Mouse (Mus musculus): ENCODE measurements around the gene Nsd2. TPM values are rescaled to one million over a fixed set of nuclear protein-coding genes. Genes with fewer than 3 reads are reported as not detected.

The Nsd2 gene
- polyA plus RNA-seq, 1 experiment from 2014 or later, result 46.6 TPM

DNA sequence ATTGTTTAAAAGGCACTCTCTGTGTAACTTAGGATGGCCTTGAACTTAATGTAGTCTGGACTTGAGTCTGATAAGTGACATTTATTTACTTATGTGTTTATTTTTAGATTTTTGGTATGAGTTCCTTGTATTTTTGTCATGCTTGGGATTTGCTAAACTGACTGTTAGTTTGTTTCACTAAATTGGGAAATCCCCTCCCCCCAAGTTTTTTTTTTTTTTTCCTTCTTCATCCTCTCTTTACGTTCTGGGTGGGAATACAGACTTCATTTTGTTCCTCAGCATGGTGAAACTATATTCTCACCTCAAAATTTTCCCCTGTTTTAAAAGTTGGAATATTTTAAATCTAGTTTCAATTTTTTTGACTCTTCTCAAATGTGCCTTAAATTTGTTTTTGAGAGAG is 20.8 kb downstream of the Nsd2 start:
- H3K9ac ChIP-seq (replicated peaks; ENCODE audit: low read length), result no peak overlapping the region
- H3K4me1 ChIP-seq (ENCODE audit: insufficient read depth, low read length), result no peaks in the 10 kb centered on the region
- WGBS, result 95% methylated on average over 1 of the region's 1 CpGs
- H3K4me2 ChIP-seq (replicated peaks; ENCODE audit: low read depth, low read length), result no peak overlapping the region
- H3K36me3 ChIP-seq (ENCODE audit: insufficient read depth, low read length), result peaks cover 11% of the 10 kb centered on the region; the same call in 1 of the 2 replicates
- ATAC-seq (ENCODE audit: low FRiP score, low TSS enrichment), result no peak
- H3K9me3 ChIP-seq (ENCODE audit: low read length), result no peaks in the 10 kb centered on the region
- no peak overlapping the region for H3K4me3 ChIP-seq (ENCODE audit: low read length)
- H3K27me3 ChIP-seq (ENCODE audit: insufficient read depth, low read length), result no peaks in the 10 kb centered on the region
- H3K27ac ChIP-seq (ENCODE audit: low read length), result no peak overlapping the region

GRCm38 (mm10) chr5:33842549-33842948 is 22.0 kb downstream of the Nsd2 start:
- H3K9me3 ChIP-seq (ENCODE audit: low read length), result no peaks in the 10 kb centered on the region
- 90% methylated on average over 4 of the region's 4 CpGs for WGBS
- no peak for ATAC-seq (ENCODE audit: low FRiP score, low TSS enrichment)
- H3K4me1 ChIP-seq (ENCODE audit: insufficient read depth, low read length), result no peaks in the 10 kb centered on the region
- no peak overlapping the region for H3K4me2 ChIP-seq (replicated peaks; ENCODE audit: low read depth, low read length)
- H3K27ac ChIP-seq (ENCODE audit: low read length), result no peak overlapping the region
- no peak overlapping the region for H3K4me3 ChIP-seq (ENCODE audit: low read length)
- H3K27me3 ChIP-seq (ENCODE audit: insufficient read depth, low read length), result no peaks in the 10 kb centered on the region
- H3K36me3 ChIP-seq (ENCODE audit: insufficient read depth, low read length), result peaks cover 15% of the 10 kb centered on the region
- H3K9ac ChIP-seq (replicated peaks; ENCODE audit: low read length), result no peak overlapping the region

DNA sequence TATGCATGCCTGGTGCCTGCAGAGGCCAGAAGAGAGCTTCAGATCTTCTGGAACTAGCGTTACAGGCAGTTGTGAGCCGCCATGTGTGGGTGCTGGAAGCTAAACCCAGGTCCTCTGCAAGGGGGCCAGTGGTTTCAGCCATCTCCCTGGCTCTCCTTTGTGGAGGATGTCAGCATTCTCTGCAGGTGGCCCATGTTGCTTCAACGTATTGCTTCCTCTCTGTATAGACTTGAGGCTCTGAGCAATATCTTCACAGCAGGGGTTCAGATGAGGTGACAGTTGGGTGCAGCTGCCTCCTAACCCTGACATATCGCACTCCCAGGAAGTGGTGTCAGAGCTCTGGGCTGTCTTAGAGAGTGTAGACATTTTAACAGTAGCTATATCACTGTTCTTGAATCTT is 30.9 kb downstream of the Nsd2 start:
- 97% methylated on average over 4 of the region's 4 CpGs for WGBS
- no peak overlapping the region for H3K4me3 ChIP-seq (ENCODE audit: low read length)
- H3K36me3 ChIP-seq (ENCODE audit: insufficient read depth, low read length), result peaks cover 30% of the 10 kb centered on the region
- no peak for ATAC-seq (ENCODE audit: low FRiP score, low TSS enrichment)
- H3K9ac ChIP-seq (replicated peaks; ENCODE audit: low read length), result no peak overlapping the region
- H3K27me3 ChIP-seq (ENCODE audit: insufficient read depth, low read length), result no peaks in the 10 kb centered on the region
- H3K4me1 ChIP-seq (ENCODE audit: insufficient read depth, low read length), result no peaks in the 10 kb centered on the region
- H3K27ac ChIP-seq (ENCODE audit: low read length), result no peak overlapping the region
- H3K4me2 ChIP-seq (replicated peaks; ENCODE audit: low read depth, low read length), result no peak overlapping the region
- H3K9me3 ChIP-seq (ENCODE audit: low read length), result no peaks in the 10 kb centered on the region

GRCm38 (mm10) chr5:33853086-33853485 is 32.6 kb downstream of the Nsd2 start:
- ATAC-seq (ENCODE audit: low FRiP score, low TSS enrichment), result no peak
- WGBS, result 94% methylated on average over 1 of the region's 1 CpGs
- Histone ChIP-seq H3K9ac (replicated peaks; ENCODE audit: low read length) (no peak overlapping the region), H3K4me3 (ENCODE audit: low read length) (no peak overlapping the region), H3K4me2 (replicated peaks; ENCODE audit: low read depth, low read length) (no peak overlapping the region), H3K27me3 (ENCODE audit: insufficient read depth, low read length) (no peaks in the 10 kb centered on the region), H3K9me3 (ENCODE audit: low read length) (no peaks in the 10 kb centered on the region), H3K4me1 (ENCODE audit: insufficient read depth, low read length) (no peaks in the 10 kb centered on the region), H3K36me3 (ENCODE audit: insufficient read depth, low read length) (peaks cover 37% of the 10 kb centered on the region), H3K27ac (ENCODE audit: low read length) (no peak overlapping the region)

GRCm38 (mm10) chr5:33854019-33854418 is 33.5 kb downstream of the Nsd2 start:
- no peaks in the 10 kb centered on the region for H3K9me3 ChIP-seq (ENCODE audit: low read length)
- H3K27me3 ChIP-seq (ENCODE audit: insufficient read depth, low read length), result no peaks in the 10 kb centered on the region
- no peaks in the 10 kb centered on the region for H3K4me1 ChIP-seq (ENCODE audit: insufficient read depth, low read length)
- no peak overlapping the region for H3K4me3 ChIP-seq (ENCODE audit: low read length)
- no peak overlapping the region for H3K27ac ChIP-seq (ENCODE audit: low read length)
- no peak for ATAC-seq (ENCODE audit: low FRiP score, low TSS enrichment)
- peaks cover 45% of the 10 kb centered on the region for H3K36me3 ChIP-seq (ENCODE audit: insufficient read depth, low read length)
- no peak overlapping the region for H3K9ac ChIP-seq (replicated peaks; ENCODE audit: low read length)
- WGBS, result 76% methylated on average over 2 of the region's 2 CpGs
- H3K4me2 ChIP-seq (replicated peaks; ENCODE audit: low read depth, low read length), result no peak overlapping the region

GRCm38 (mm10) chr5:33857693-33858092 is 37.2 kb downstream of the Nsd2 start:
- H3K9ac ChIP-seq (replicated peaks; ENCODE audit: low read length), result no peak overlapping the region
- no peak overlapping the region for H3K4me2 ChIP-seq (replicated peaks; ENCODE audit: low read depth, low read length)
- H3K27ac ChIP-seq (ENCODE audit: low read length), result no peak overlapping the region
- ATAC-seq (ENCODE audit: low FRiP score, low TSS enrichment), result no peak
- peaks cover 4% of the 10 kb centered on the region; the same call in 1 of the 2 replicates for H3K9me3 ChIP-seq (ENCODE audit: low read length)
- H3K27me3 ChIP-seq (ENCODE audit: insufficient read depth, low read length), result no peaks in the 10 kb centered on the region
- H3K36me3 ChIP-seq (ENCODE audit: insufficient read depth, low read length), result peaks cover 64% of the 10 kb centered on the region
- H3K4me3 ChIP-seq (ENCODE audit: low read length), result no peak overlapping the region
- H3K4me1 ChIP-seq (ENCODE audit: insufficient read depth, low read length), result no peaks in the 10 kb centered on the region

DNA sequence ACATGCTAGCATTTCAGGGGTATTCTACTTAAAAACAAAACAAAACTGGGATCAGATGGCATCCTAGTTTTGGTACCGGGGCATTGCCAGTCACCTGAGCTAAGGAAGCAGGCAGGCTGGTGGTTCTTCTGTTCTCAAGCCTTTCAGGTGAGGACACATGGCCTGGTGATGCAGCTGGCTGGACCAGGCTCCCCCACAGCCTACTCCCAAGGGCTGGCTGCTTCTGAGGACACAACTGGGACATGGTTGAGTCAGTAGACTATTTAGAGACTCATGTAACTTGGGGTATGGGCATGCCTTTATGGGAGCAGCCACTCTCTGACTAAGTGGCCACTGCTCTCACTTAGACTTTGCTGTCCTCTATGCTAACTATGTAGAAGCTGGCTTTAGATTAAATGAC is 54.9 kb downstream of the Nsd2 start:
- ATAC-seq (ENCODE audit: low FRiP score, low TSS enrichment), result no peak
- 97% methylated on average over 1 of the region's 1 CpGs for WGBS
- H3K36me3 ChIP-seq (ENCODE audit: insufficient read depth, low read length), result peaks cover 39% of the 10 kb centered on the region

GRCm38 (mm10) chr5:33881118-33881517 is 60.6 kb downstream of the Nsd2 start:
- peaks cover 77% of the 10 kb centered on the region for H3K36me3 ChIP-seq (ENCODE audit: insufficient read depth, low read length)
- H3K9me3 ChIP-seq (ENCODE audit: low read length), result no peaks in the 10 kb centered on the region
- H3K27me3 ChIP-seq (ENCODE audit: insufficient read depth, low read length), result no peaks in the 10 kb centered on the region
- H3K4me1 ChIP-seq (ENCODE audit: insufficient read depth, low read length), result no peaks in the 10 kb centered on the region
- H3K4me2 ChIP-seq (replicated peaks; ENCODE audit: low read depth, low read length), result no peak overlapping the region
- H3K9ac ChIP-seq (replicated peaks; ENCODE audit: low read length), result no peak overlapping the region
- WGBS, result 96% methylated on average over 4 of the region's 4 CpGs
- no peak for ATAC-seq (ENCODE audit: low FRiP score, low TSS enrichment)
- H3K4me3 ChIP-seq (ENCODE audit: low read length), result no peak overlapping the region
- no peak overlapping the region for H3K27ac ChIP-seq (ENCODE audit: low read length)

More for the DNA sequence above, 54.9 kb downstream of the Nsd2 start:
- Histone ChIP-seq H3K4me2 (replicated peaks; ENCODE audit: low read depth, low read length) (no peak overlapping the region), H3K4me1 (ENCODE audit: insufficient read depth, low read length) (no peaks in the 10 kb centered on the region), H3K9me3 (ENCODE audit: low read length) (no peaks in the 10 kb centered on the region), H3K27ac (ENCODE audit: low read length) (no peak overlapping the region), H3K9ac (replicated peaks; ENCODE audit: low read length) (no peak overlapping the region), H3K4me3 (ENCODE audit: low read length) (no peak overlapping the region), H3K27me3 (ENCODE audit: insufficient read depth, low read length) (no peaks in the 10 kb centered on the region)

DNA sequence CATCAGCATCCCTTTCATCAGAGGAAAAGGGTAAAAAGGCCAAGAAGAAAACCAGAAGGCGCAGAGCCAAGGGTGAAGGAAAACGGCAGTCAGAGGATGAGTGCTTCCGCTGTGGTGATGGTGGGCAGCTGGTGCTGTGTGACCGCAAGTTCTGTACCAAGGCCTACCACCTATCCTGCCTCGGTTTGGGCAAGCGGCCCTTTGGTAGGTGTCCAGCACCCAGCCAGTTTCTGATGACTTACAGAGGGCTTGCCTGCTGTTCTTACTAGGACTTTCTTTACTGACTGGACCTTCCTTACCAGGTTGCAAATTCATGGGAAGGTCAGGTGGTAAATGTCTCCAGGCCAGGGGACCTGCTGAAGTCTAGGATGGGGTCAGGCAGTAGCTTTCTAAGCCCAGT is 72.9 kb downstream of the Nsd2 start:
- H3K4me3 ChIP-seq (ENCODE audit: low read length), result no peak overlapping the region
- WGBS, result 89% methylated on average over 6 of the region's 6 CpGs
- H3K9me3 ChIP-seq (ENCODE audit: low read length), result no peaks in the 10 kb centered on the region
- H3K36me3 ChIP-seq (ENCODE audit: insufficient read depth, low read length), result peaks cover 87% of the 10 kb centered on the region
- H3K4me2 ChIP-seq (replicated peaks; ENCODE audit: low read depth, low read length), result no peak overlapping the region
- no peak overlapping the region for H3K27ac ChIP-seq (ENCODE audit: low read length)
- H3K27me3 ChIP-seq (ENCODE audit: insufficient read depth, low read length), result no peaks in the 10 kb centered on the region
- ATAC-seq (ENCODE audit: low FRiP score, low TSS enrichment), result no peak
- H3K9ac ChIP-seq (replicated peaks; ENCODE audit: low read length), result no peak overlapping the region
- no peaks in the 10 kb centered on the region for H3K4me1 ChIP-seq (ENCODE audit: insufficient read depth, low read length)

- Histone ChIP-seq H3K9ac (replicated peaks; ENCODE audit: low read length) (no peak overlapping the region), H3K27ac (ENCODE audit: low read length) (no peak overlapping the region), H3K9me3 (ENCODE audit: low read length) (no peaks in the 10 kb centered on the region), H3K27me3 (ENCODE audit: insufficient read depth, low read length) (no peaks in the 10 kb centered on the region), H3K4me1 (ENCODE audit: insufficient read depth, low read length) (no peaks in the 10 kb centered on the region), H3K4me3 (ENCODE audit: low read length) (no peak overlapping the region), H3K4me2 (replicated peaks; ENCODE audit: low read depth, low read length) (no peak overlapping the region), H3K36me3 (ENCODE audit: insufficient read depth, low read length) (peaks cover 93% of the 10 kb centered on the region)
- 74% methylated on average over 9 of the region's 9 CpGs for WGBS
- ATAC-seq (ENCODE audit: low FRiP score, low TSS enrichment), result 0 out of 2 replicates have a peak, but pooled peaks have one; percentile 59
These were observed 74.6 kb downstream of the Nsd2 start for GRCm38 (mm10) chr5:33895116-33895515.

Measured in kidney, embryonic 16.5 days (tissue).